Mouse (Mus musculus): ENCODE data around the gene Lpp.

GRCm38 (mm10) chr16:24418022-24418421 lies 24.7 kb downstream of the Lpp start:
- TF ChIP-seq CTCF (IDR thresholded peaks at IDR 0.05; ENCODE audit: insufficient read depth, low read length) (no peak), POLR2A (IDR thresholded peaks at IDR 0.05; ENCODE audit: borderline replicate concordance, extremely low read depth, low read depth, low read length) (no peak)

All from lung, adult 2 months (tissue).